Mouse (Mus musculus) liver (tissue): ENCODE measurements around the gene Cdh15.
A peak's percentile ranks its signal among the peaks of the same experiment; 100 is the strongest.

Source experiments
- DNase-seq: peaks from one replicate; pipeline ENCODE4 v3.0.0-alpha.2; 2020; ENCODE audit warnings: mixed read lengths

The Cdh15 gene

GRCm38 (mm10) chr8:122893451-122893850 lies 45.7 kb downstream of the Cdh15 start:
- DNase-seq, result no peak

DNA sequence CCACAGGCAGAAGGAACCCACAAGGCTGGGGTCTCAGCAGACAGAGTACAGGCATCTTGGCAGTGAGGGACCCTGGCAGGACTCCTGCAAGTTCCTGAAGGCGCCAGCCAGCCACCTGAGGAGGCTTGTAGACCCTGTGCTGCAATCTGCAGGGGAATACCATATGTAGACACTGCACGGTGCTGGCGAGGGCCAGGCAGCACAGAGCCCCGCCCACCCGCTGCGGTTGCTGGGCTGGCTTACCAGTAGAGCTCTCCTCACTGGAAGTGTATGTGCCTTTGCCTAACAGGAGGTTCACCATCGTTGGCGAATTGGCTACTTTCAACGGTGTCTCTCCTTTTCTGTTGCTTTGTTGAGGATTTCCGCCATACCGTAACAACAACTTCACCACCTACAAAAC lies 48.6 kb downstream of the Cdh15 start:
- DNase-seq, result no peak

DNA sequence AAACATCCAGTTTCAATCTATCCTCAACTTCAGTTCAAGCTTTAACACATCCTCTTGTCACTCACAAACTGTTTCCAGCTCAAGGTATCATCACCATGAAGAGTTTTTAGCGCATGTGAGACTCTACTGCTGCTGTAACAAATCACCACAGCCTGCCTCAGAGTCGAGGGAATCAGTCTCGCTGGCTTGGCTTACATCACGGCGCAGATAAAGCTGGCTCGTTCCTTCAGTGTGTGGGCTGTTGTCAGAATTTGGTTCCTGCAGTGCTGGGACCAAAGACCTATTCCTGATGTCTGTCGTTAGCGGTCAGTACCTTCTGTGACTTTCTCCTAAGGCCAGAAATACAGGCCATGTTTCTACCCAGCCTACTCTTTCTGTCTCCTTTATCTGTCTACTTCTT lies 49.4 kb downstream of the Cdh15 start:
- no peak for DNase-seq

- no peak for DNase-seq
Observed at GRCm38 (mm10) chr8:122898018-122898417, 50.3 kb downstream of the Cdh15 start.

DNA sequence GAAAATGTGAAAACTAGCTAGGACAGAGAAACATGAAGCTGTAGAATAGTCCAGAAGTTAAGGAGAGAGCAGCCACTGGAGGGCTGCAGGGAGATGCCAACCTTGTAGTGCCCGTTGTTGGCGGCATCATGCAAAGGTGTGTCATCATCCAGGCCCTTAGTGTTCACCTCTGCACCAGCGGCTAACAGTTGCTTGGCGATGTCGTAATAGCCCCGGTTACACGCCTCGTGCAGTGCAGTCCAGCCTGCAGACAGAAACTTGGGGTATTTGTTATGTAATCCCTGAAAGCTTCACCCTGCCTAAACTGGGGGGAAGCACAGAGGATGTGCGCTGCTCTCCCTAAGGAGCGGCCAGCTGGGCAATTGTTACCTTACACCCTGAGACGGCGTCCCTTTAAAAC lies 50.7 kb downstream of the Cdh15 start:
- DNase-seq, result no peak

- no peak for DNase-seq
Observed at GRCm38 (mm10) chr8:122899085-122899484, 51.3 kb downstream of the Cdh15 start.

DNA sequence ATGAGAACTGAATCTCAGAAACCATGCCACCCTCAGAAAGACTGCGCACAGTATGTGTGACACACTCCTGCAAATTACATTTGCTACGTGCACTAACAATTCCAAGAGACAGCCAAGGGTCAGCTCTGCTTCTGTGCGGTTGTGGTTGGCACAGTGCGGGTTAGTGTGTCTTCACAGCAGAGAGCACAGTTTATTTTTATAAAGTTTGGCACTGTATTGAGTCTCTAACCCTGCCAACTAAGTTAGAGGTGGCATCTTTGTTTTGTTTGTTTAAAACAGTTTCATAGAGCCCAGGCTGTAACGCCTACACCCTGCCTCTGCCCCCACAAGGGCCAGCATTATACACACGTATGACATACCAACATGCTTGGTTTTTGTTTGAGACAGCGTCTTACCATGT lies 53.7 kb downstream of the Cdh15 start:
- DNase-seq, result no peak

DNA sequence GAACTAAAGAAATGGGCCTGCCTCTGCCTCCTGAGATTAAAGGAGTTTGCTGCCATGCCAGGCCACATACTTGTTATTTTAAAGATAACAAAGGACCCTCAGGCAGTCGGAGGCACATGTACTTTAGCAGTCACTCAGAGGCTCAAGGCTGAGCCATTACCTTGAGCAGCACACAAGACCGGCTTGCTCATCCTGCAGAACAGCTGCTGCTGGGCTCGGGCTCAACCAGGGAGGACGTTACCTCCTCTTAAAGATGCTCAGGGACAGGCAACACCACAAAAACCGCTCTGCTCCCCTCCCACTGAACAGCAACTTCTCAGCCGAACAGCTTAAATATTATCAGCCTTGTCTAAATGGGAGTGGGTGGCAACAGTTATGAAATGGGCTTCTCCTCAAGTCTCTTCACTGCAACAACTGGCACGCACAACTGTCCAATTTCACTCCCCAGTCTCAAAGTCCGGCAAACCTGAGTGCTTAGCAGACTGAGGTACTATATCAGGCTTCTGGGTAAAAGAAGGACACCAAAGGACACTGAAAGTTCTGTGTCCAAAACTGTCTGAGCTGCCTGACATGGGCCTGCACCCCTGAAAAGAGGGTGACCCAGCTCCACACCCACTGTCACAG lies 54.2 kb downstream of the Cdh15 start:
- no peak for DNase-seq

DNA sequence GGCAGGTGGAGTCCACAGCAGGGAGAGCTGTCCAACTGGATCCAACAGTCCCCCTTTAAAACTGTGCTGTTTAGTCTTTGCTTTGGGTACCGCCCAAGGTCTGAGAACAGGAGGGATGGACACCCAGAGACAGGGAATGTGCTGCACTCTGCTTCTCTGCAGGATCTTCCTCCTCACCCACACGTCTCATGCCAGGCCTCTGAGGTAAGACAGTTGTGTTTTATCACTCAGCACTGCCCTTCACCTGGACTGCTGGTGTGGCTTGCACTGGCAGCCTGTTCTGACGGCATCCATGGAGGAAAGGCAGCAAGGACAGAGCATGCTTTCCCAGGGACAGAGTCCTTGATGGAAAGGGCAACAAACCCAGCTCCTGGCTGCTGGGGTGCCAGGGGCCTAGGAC lies 54.8 kb downstream of the Cdh15 start:
- no peak for DNase-seq

- no peak for DNase-seq
Observed at GRCm38 (mm10) chr8:122903002-122903401, 55.2 kb downstream of the Cdh15 start.

DNA sequence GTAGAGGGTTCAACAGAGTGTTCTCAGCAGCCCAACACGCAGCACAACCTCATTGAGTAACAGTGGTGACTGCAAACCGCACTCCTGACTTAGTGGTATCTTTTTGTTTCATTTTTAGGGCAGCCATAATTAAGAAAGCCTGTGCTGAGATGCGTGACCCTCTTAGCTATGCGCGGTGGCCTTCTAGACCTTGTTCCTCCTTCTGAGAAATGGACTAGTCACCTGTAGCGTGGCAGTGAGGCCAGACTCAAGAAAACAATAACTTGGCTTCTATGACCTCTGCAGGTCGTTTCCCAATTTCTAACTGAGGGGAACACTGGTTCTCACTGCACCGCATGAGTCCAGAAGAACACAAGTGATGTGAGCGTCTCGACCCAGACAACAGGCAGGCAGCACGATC lies 56.7 kb downstream of the Cdh15 start:
- no peak for DNase-seq

DNA sequence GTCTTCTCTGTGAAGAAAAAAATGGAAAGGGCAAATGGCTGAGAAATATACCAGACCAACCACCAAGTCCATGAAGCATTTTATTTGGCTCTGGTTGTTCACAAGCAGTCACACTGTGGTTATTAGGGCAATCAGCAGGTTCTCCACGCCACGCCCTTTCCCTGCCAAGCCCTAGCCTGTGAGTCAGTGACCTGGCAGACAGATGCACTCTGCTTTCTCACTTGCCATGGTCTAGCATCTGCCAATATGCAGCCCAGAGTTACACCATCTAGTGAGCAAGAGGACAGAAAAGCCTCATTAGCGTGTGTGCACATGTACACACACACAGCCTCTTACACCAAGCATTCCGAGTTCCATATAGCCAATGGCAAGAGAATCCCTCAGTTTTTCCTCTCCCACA lies 57.6 kb downstream of the Cdh15 start:
- DNase-seq, result no peak

DNA sequence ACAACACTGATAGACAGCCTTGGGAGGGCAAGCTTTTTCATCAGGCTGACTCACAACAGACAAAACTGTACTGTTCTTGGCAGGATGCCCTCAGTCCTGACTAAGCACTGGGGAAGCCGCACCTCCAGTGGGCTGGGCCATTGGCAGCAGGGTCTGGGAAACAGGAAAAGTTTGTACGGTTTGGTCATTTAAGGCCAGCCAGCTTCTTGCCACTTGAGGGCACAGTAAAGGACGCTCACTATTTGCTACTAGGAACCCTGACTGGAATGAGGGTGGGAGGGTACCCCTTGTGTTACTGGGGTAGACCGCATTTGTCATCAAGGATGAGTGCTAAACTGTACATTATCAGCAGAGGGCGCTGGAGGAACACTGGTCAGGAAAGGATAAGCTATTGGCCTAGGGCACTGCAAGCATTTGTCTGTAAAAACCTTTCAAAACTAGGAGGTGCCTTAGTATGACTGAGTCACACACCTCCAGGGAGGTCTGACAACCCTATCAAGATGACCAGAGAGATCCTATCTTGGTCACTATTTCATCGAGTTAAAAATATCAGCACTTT lies 58.8 kb downstream of the Cdh15 start:
- DNase-seq, result peak; percentile 77

DNA sequence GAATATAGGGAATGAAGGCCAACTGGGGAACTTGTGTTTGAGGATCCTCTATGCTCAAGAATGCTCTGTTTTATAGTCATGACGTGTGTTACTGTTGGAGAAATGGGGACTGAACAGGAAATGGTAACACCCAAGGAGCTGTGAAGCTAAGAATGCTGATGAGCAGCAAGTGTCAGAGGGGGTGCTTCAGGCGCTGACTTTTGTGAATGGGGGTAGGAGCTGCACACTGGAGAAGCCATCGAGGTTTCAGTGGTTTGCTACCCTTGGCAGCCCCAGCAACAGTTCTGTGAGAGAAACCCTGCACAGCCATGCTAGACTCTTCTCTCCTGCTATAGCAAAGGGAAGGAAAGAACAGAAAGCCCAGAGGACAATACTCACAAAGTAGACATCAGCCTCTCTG lies 64.4 kb downstream of the Cdh15 start:
- no peak for DNase-seq

DNA sequence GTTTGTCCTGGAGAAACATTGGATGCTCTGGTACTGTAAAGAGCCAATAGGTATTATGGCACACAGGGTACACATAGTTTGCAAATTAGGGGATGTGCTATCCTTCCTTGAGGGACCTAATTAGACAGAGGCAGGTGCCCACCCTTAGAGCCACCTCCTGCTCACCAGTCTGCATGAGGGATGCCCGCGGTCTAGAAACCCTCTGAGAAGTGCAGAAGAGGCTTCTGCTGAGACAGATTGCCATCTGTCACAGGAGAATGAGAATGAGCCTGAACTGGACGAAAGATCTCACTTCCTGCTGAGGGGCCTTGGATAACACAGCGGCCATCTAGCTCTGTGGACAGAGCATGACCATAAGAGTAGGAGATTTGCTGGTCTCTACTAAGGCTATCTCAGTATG lies 65.1 kb downstream of the Cdh15 start:
- DNase-seq, result no peak

- DNase-seq, result no peak
Observed at GRCm38 (mm10) chr8:122916766-122917165, 69.0 kb downstream of the Cdh15 start.
